Mouse (Mus musculus) myocyte (in vitro differentiated cells): ENCODE measurements around the gene Scamp1.

Experiments used
- MYOG ChIP-seq, 3 experiments: IDR thresholded peaks; one replicate each; pipeline ENCODE4 v1.6.1; 2011; ENCODE audit warnings: control low read depth in 2 of 3, low read depth in 2 of 3, mild to moderate bottlenecking in 2 of 3; ENCODE audit not compliant: insufficient read length in 2 of 3, control insufficient read depth in 1 of 3, insufficient read depth in 1 of 3
- POLR2A ChIP-seq: IDR thresholded peaks from one replicate; pipeline ENCODE4 v1.6.1; 2011; ENCODE audit warnings: low read depth, mild to moderate bottlenecking, control low read depth, moderate library complexity; ENCODE audit not compliant: insufficient read length

DNA sequence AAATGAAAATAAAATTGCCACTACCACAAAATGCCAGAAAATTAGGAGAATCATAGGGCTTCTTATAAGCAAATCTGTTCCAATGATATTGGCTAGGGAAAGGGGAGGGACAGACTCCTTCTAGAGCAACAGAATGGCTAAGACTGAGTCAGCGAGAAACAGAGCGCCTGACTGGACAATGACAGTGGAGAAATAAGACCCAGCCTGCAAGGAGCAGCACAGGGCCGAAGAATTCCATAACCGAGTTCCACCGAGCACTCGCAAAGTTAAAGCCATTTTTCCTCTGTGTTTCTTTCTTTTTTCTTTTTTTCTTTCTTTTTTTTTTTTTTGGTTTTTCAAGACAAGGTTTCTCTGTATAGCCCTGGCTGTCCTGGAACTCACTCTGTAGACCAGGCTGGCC is 45.5 kb downstream of the Scamp1 start:
- TF ChIP-seq POLR2A (no peak), MYOG (IDR thresholded peaks at IDR 0.05; ENCODE audit: control insufficient read depth in 1 of 3, insufficient read depth in 1 of 3, insufficient read length in 2 of 3, low read depth in 2 of 3) (no peak)
